Mouse (Mus musculus) urinary bladder, adult 18-20 months (tissue): ENCODE results near the gene Pam16.
A peak's percentile ranks its signal among the peaks of the same experiment; 100 is the strongest.

ENCODE experiments used
- DNase-seq, 2 experiments: peaks; one replicate each; pipeline ENCODE4 v3.0.0; 2022; ENCODE audit warnings: low spot score in 2 of 2, mixed read lengths in 2 of 2

Pam16 gene

GRCm38 (mm10) chr16:4624481-4625110, at the start of gene Pam16:
Gene Pam16, minus strand, starts transcription at chr16:4624988.
- DNase-seq, result peak; percentile 84 to 89

- DNase-seq, result no peak
Measured at GRCm38 (mm10) chr16:4674091-4674490, 49.3 kb upstream of the Pam16 start.

GRCm38 (mm10) chr16:4670317-4670716, 45.5 kb upstream of the Pam16 start:
- DNase-seq, result no peak

GRCm38 (mm10) chr16:4667190-4667808, 42.5 kb upstream of the Pam16 start:
- DNase-seq, result peak; percentile 62 to 70

GRCm38 (mm10) chr16:4665726-4666125, 40.9 kb upstream of the Pam16 start:
- no peak for DNase-seq

- DNase-seq, result no peak
Measured at GRCm38 (mm10) chr16:4663806-4664205, 39.0 kb upstream of the Pam16 start.

GRCm38 (mm10) chr16:4661605-4662004, 36.8 kb upstream of the Pam16 start:
- DNase-seq, result no peak

GRCm38 (mm10) chr16:4659326-4659725, 34.5 kb upstream of the Pam16 start:
- DNase-seq, result no peak

- DNase-seq, result no peak
Measured at GRCm38 (mm10) chr16:4658781-4659245, 34.0 kb upstream of the Pam16 start.

GRCm38 (mm10) chr16:4656571-4657081, 31.8 kb upstream of the Pam16 start:
- no peak for DNase-seq

- no peak for DNase-seq
Measured at GRCm38 (mm10) chr16:4655764-4656570, 31.2 kb upstream of the Pam16 start.

GRCm38 (mm10) chr16:4655251-4655734, 30.5 kb upstream of the Pam16 start:
- no peak for DNase-seq

GRCm38 (mm10) chr16:4654706-4655105, 29.9 kb upstream of the Pam16 start:
- no peak for DNase-seq

GRCm38 (mm10) chr16:4652707-4653416, 28.1 kb upstream of the Pam16 start:
- no peak for DNase-seq

- no peak for DNase-seq
Measured at GRCm38 (mm10) chr16:4651624-4652023, 26.8 kb upstream of the Pam16 start.

GRCm38 (mm10) chr16:4651081-4651480, 26.3 kb upstream of the Pam16 start:
- DNase-seq, result no peak

- no peak for DNase-seq
Measured at GRCm38 (mm10) chr16:4650161-4650560, 25.4 kb upstream of the Pam16 start.

GRCm38 (mm10) chr16:4649692-4650091, 24.9 kb upstream of the Pam16 start:
- no peak for DNase-seq

GRCm38 (mm10) chr16:4649211-4649610, 24.4 kb upstream of the Pam16 start:
- no peak for DNase-seq

- no peak for DNase-seq
Measured at GRCm38 (mm10) chr16:4648416-4649023, 23.7 kb upstream of the Pam16 start.

- no peak for DNase-seq
Measured at GRCm38 (mm10) chr16:4647651-4648141, 22.9 kb upstream of the Pam16 start.
